Mouse (Mus musculus) hindbrain, embryonic 15.5 days (tissue): ENCODE measurements around the gene Ptbp1. TPM values are rescaled to one million over a fixed set of nuclear protein-coding genes. Genes with fewer than 3 reads are reported as not detected.

Experiments
- ATAC-seq: fragments of 200-750 bp; cut with Nextera tagmentation; 2 replicates; pipeline ENCODE4 v1.8.0; 2017; ENCODE audit warnings: low read depth, moderate number of reproducible peaks, moderate TSS enrichment; ENCODE audit not compliant: low FRiP score
- H3K27ac ChIP-seq: fragments of 300-500 bp; sonication (generic); replicated peaks from 2 replicates; pipeline ENCODE4 v1.5.1; 2015; ENCODE audit warnings: mild to moderate bottlenecking, inconsistent platforms
- H3K27me3 ChIP-seq: fragments of 300-500 bp; sonication (generic); 2 replicates; pipeline ENCODE4 v1.6.1; 2015; ENCODE audit warnings: control low read depth, inconsistent platforms
- H3K36me3 ChIP-seq: fragments of 300-500 bp; sonication (generic); 2 replicates; pipeline ENCODE4 v1.6.1; 2015; ENCODE audit warnings: control low read depth, inconsistent platforms
- H3K4me1 ChIP-seq: fragments of 300-500 bp; sonication (generic); replicated peaks from 2 replicates; pipeline ENCODE4 v1.6.1; 2015; ENCODE audit warnings: control low read depth, inconsistent platforms
- H3K4me2 ChIP-seq: fragments of 300-500 bp; sonication (generic); 2 replicates; pipeline ENCODE4 v1.6.1; 2015; ENCODE audit warnings: moderate library complexity, mild to moderate bottlenecking, inconsistent platforms
- H3K4me3 ChIP-seq: fragments of 300-500 bp; sonication (generic); 2 replicates; pipeline ENCODE4 v1.5.1; 2015; ENCODE audit warnings: mild to moderate bottlenecking, inconsistent platforms
- H3K9ac ChIP-seq: fragments of 300-500 bp; sonication (generic); 2 replicates; pipeline ENCODE4 v1.6.1; 2015; ENCODE audit warnings: inconsistent platforms
- H3K9me3 ChIP-seq: fragments of 300-500 bp; sonication (generic); 2 replicates; pipeline ENCODE4 v1.6.1; 2016; ENCODE audit warnings: control low read depth, inconsistent platforms
- WGBS: fragments of 180-500 bp; shearing (Covaris S2); methylation state at CpG from one replicate; pipeline ENCODE4 v1.1.7; 2015; 5-methylcytosine and 5-hydroxymethylcytosine counted together
- polyA plus RNA-seq: library from polyadenylated mRNA; unstranded; fragments of >200 nt; fragmentation: Nextera tagmentation; extraction: Ambion mirVana; gene quantifications from 2 replicates; pipeline ENCODE4 v1.2.1, GENCODE M21; 2015

Gene Ptbp1
- polyA plus RNA-seq, 1 experiment from 2014 or later = 77.1 TPM

GRCm38 (mm10) chr10:79838151-79838550 lies 16.1 kb upstream of the Ptbp1 start:
- H3K4me2 ChIP-seq = no peak overlapping the region
- ATAC-seq = no peak
- no peak overlapping the region for H3K4me3 ChIP-seq
- H3K27me3 ChIP-seq = no peaks in the 10 kb centered on the region
- H3K4me1 ChIP-seq = peaks cover 12% of the 10 kb centered on the region
- no peak overlapping the region for H3K27ac ChIP-seq
- H3K36me3 ChIP-seq = no peaks in the 10 kb centered on the region
- no peak overlapping the region for H3K9ac ChIP-seq
- 69% methylated on average over 2 of the region's 2 CpGs for WGBS
- no peaks in the 10 kb centered on the region for H3K9me3 ChIP-seq

GRCm38 (mm10) chr10:79840091-79840490 lies 14.1 kb upstream of the Ptbp1 start:
- Histone ChIP-seq H3K4me2 (no peak overlapping the region), H3K27me3 (no peaks in the 10 kb centered on the region), H3K9ac (no peak overlapping the region), H3K9me3 (no peaks in the 10 kb centered on the region), H3K4me3 (no peak overlapping the region), H3K4me1 (peaks cover 10% of the 10 kb centered on the region), H3K27ac (peak overlapping the region; percentile 77), H3K36me3 (no peaks in the 10 kb centered on the region)
- 94% methylated on average over 3 of the region's 3 CpGs for WGBS
- no peak for ATAC-seq

- Histone ChIP-seq H3K4me2 (peak overlapping the region; percentile 74), H3K9me3 (no peaks in the 10 kb centered on the region), H3K36me3 (no peaks in the 10 kb centered on the region), H3K4me3 (peak overlapping the region; percentile 35), H3K4me1 (peaks cover 10% of the 10 kb centered on the region), H3K27ac (peak overlapping the region; percentile 77), H3K9ac (peak overlapping the region; percentile 25; the same call in 1 of the 2 replicates), H3K27me3 (no peaks in the 10 kb centered on the region)
- WGBS = 0% methylated on average over 24 of the region's 24 CpGs
- peak; percentile 85 for ATAC-seq
Observed at GRCm38 (mm10) chr10:79840644-79841551, 13.3 kb upstream of the Ptbp1 start.

- Histone ChIP-seq H3K9me3 (no peaks in the 10 kb centered on the region), H3K36me3 (no peaks in the 10 kb centered on the region), H3K27ac (0 out of 2 replicates have a peak overlapping the region, but pooled peaks have one; percentile 16), H3K27me3 (no peaks in the 10 kb centered on the region), H3K4me1 (peaks cover 10% of the 10 kb centered on the region), H3K4me2 (no peak overlapping the region), H3K4me3 (no peak overlapping the region), H3K9ac (no peak overlapping the region)
- 66% methylated on average over 3 of the region's 3 CpGs for WGBS
- ATAC-seq = no peak
Observed at GRCm38 (mm10) chr10:79842322-79842721, 11.9 kb upstream of the Ptbp1 start.

- Histone ChIP-seq H3K4me2 (no peak overlapping the region), H3K27ac (no peak overlapping the region), H3K9ac (no peak overlapping the region), H3K27me3 (no peaks in the 10 kb centered on the region), H3K4me3 (no peak overlapping the region), H3K9me3 (no peaks in the 10 kb centered on the region), H3K4me1 (peaks cover 10% of the 10 kb centered on the region), H3K36me3 (no peaks in the 10 kb centered on the region)
- WGBS = 56% methylated on average over 6 of the region's 6 CpGs
- ATAC-seq = no peak
Observed at GRCm38 (mm10) chr10:79843476-79843875, 10.8 kb upstream of the Ptbp1 start.

- H3K4me3 ChIP-seq = no peak overlapping the region
- no peaks in the 10 kb centered on the region for H3K36me3 ChIP-seq
- H3K9ac ChIP-seq = no peak overlapping the region
- no peak overlapping the region for H3K4me2 ChIP-seq
- H3K4me1 ChIP-seq = peaks cover 12% of the 10 kb centered on the region
- no peaks in the 10 kb centered on the region for H3K9me3 ChIP-seq
- no peaks in the 10 kb centered on the region for H3K27me3 ChIP-seq
- no peak for ATAC-seq
- WGBS = 77% methylated on average over 5 of the region's 5 CpGs
- no peak overlapping the region for H3K27ac ChIP-seq
Observed at GRCm38 (mm10) chr10:79846553-79846952, 7.7 kb upstream of the Ptbp1 start.

GRCm38 (mm10) chr10:79849941-79850628 lies 4.1 kb upstream of the Ptbp1 start:
- no peaks in the 10 kb centered on the region for H3K27me3 ChIP-seq
- no peak for ATAC-seq
- H3K9me3 ChIP-seq = no peaks in the 10 kb centered on the region
- no peak overlapping the region for H3K4me3 ChIP-seq
- no peak overlapping the region for H3K4me2 ChIP-seq
- H3K9ac ChIP-seq = no peak overlapping the region
- no peaks in the 10 kb centered on the region for H3K36me3 ChIP-seq
- WGBS = 79% methylated on average over 8 of the region's 8 CpGs
- peaks cover 35% of the 10 kb centered on the region for H3K4me1 ChIP-seq
- no peak overlapping the region for H3K27ac ChIP-seq

GRCm38 (mm10) chr10:79851653-79852052 lies 2.6 kb upstream of the Ptbp1 start:
- Histone ChIP-seq H3K4me3 (no peak overlapping the region), H3K9ac (0 out of 2 replicates have a peak overlapping the region, but pooled peaks have one; percentile 60), H3K27ac (peak overlapping the region; percentile 98), H3K4me1 (peaks cover 48% of the 10 kb centered on the region), H3K9me3 (no peaks in the 10 kb centered on the region), H3K36me3 (no peaks in the 10 kb centered on the region), H3K27me3 (no peaks in the 10 kb centered on the region), H3K4me2 (peak overlapping the region; percentile 71; the same call in 1 of the 2 replicates)
- no peak for ATAC-seq
- 79% methylated on average over 3 of the region's 3 CpGs for WGBS

GRCm38 (mm10) chr10:79852107-79852789 lies 2.0 kb upstream of the Ptbp1 start:
- 63% methylated on average over 9 of the region's 9 CpGs for WGBS
- Histone ChIP-seq H3K27ac (peak overlapping the region; percentile 98), H3K4me2 (peak overlapping the region; percentile 71)

GRCm38 (mm10) chr10:79852827-79853226 lies 1.4 kb upstream of the Ptbp1 start:
- 20% methylated on average over 8 of the region's 8 CpGs for WGBS

More at GRCm38 (mm10) chr10:79852107-79852789, 2.0 kb upstream of the Ptbp1 start:
- H3K27me3 ChIP-seq = no peaks in the 10 kb centered on the region
- no peak for ATAC-seq
- peak overlapping the region; percentile 45 for H3K4me3 ChIP-seq
- H3K9me3 ChIP-seq = no peaks in the 10 kb centered on the region
- H3K4me1 ChIP-seq = peaks cover 54% of the 10 kb centered on the region
- H3K36me3 ChIP-seq = no peaks in the 10 kb centered on the region
- peak overlapping the region; percentile 60; the same call in 1 of the 2 replicates for H3K9ac ChIP-seq

GRCm38 (mm10) chr10:79853392-79853791 lies 835 bp upstream of the Ptbp1 start:
- Histone ChIP-seq H3K4me1 (peaks cover 66% of the 10 kb centered on the region), H3K4me3 (peak overlapping the region; percentile 45), H3K27ac (peak overlapping the region; percentile 98), H3K9ac (peak overlapping the region; percentile 60), H3K27me3 (no peaks in the 10 kb centered on the region), H3K9me3 (no peaks in the 10 kb centered on the region), H3K36me3 (no peaks in the 10 kb centered on the region), H3K4me2 (peak overlapping the region; percentile 71)
- peak; percentile 9; the same call in 1 of the 2 replicates for ATAC-seq
- WGBS = under 1% methylated on average over 15 of the region's 15 CpGs

More at GRCm38 (mm10) chr10:79852827-79853226, 1.4 kb upstream of the Ptbp1 start:
- Histone ChIP-seq H3K4me1 (peaks cover 60% of the 10 kb centered on the region), H3K9ac (peak overlapping the region; percentile 60), H3K4me2 (peak overlapping the region; percentile 71), H3K4me3 (peak overlapping the region; percentile 45), H3K27me3 (no peaks in the 10 kb centered on the region), H3K27ac (peak overlapping the region; percentile 98), H3K9me3 (no peaks in the 10 kb centered on the region), H3K36me3 (no peaks in the 10 kb centered on the region)
- no peak for ATAC-seq
